Mouse (Mus musculus): ENCODE results near the gene Smoc2. TPM values are rescaled to one million over a fixed set of nuclear protein-coding genes. Genes with fewer than 3 reads are reported as not detected.
A peak's percentile ranks its signal among the peaks of the same experiment; 100 is the strongest.

Smoc2 gene
- total RNA-seq, 2 experiments from 2014 or later = 10.1 to 12.3 TPM

GRCm38 (mm10) chr17:14262217-14262616 lies 17.1 kb upstream of the Smoc2 start:
- DNase-seq (ENCODE audit: low spot score in 2 of 2) = no peak
- intact Hi-C loops (cut with DNase I) = no loop called here

GRCm38 (mm10) chr17:14268001-14268400 lies 11.3 kb upstream of the Smoc2 start:
- intact Hi-C loops (cut with DNase I) = no loop called here
- no peak for DNase-seq (ENCODE audit: low spot score in 2 of 2)

- DNase-seq (ENCODE audit: low spot score in 2 of 2) = no peak
- intact Hi-C loops (cut with DNase I) = no loop called here
Measured at GRCm38 (mm10) chr17:14273386-14273785, 5.9 kb upstream of the Smoc2 start.

- intact Hi-C loops (cut with DNase I) = no loop called here
- no peak for DNase-seq (ENCODE audit: low spot score in 2 of 2)
Measured at GRCm38 (mm10) chr17:14277310-14277709, 2.0 kb upstream of the Smoc2 start.

GRCm38 (mm10) chr17:14279966-14280300 lies 627 bp downstream of the Smoc2 start:
- DNase-seq (ENCODE audit: low spot score in 2 of 2) = no peak
- intact Hi-C loops (cut with DNase I) = no loop called here

- intact Hi-C loops (cut with DNase I) = no loop called here
- no peak for DNase-seq (ENCODE audit: low spot score in 2 of 2)
Measured at GRCm38 (mm10) chr17:14280425-14280833, 1.1 kb downstream of the Smoc2 start.

GRCm38 (mm10) chr17:14288015-14288616 lies 8.8 kb downstream of the Smoc2 start:
- intact Hi-C loops (cut with DNase I) = loop anchor here (1.0 to 5.0 kb wide), 3 partner anchors 55 to 619 kb away; no protein-coding TSS in a partner anchor
- peak; percentile 78 to 82 for DNase-seq (ENCODE audit: low spot score in 2 of 2)

GRCm38 (mm10) chr17:14293617-14294016 lies 14.3 kb downstream of the Smoc2 start:
- intact Hi-C loops (cut with DNase I) = no loop called here
- no peak for DNase-seq (ENCODE audit: low spot score in 2 of 2)

GRCm38 (mm10) chr17:14295146-14295545 lies 15.8 kb downstream of the Smoc2 start:
- intact Hi-C loops (cut with DNase I) = no loop called here

GRCm38 (mm10) chr17:14300361-14300760 lies 21.1 kb downstream of the Smoc2 start:
- intact Hi-C loops (cut with DNase I) = no loop called here
- DNase-seq (ENCODE audit: low spot score in 2 of 2) = no peak

More at GRCm38 (mm10) chr17:14295146-14295545, 15.8 kb downstream of the Smoc2 start:
- DNase-seq (ENCODE audit: low spot score in 2 of 2) = no peak

GRCm38 (mm10) chr17:14301491-14302344 lies 22.4 kb downstream of the Smoc2 start:
- DNase-seq (ENCODE audit: low spot score in 2 of 2) = no peak
- intact Hi-C loops (cut with DNase I) = no loop called here

GRCm38 (mm10) chr17:14302356-14302755 lies 23.1 kb downstream of the Smoc2 start:
- no peak for DNase-seq (ENCODE audit: low spot score in 2 of 2)
- intact Hi-C loops (cut with DNase I) = no loop called here

- intact Hi-C loops (cut with DNase I) = no loop called here
- DNase-seq (ENCODE audit: low spot score in 2 of 2) = no peak
Measured at GRCm38 (mm10) chr17:14303722-14304121, 24.4 kb downstream of the Smoc2 start.

- intact Hi-C loops (cut with DNase I) = no loop called here
- no peak for DNase-seq (ENCODE audit: low spot score in 2 of 2)
Measured at GRCm38 (mm10) chr17:14309884-14310283, 30.6 kb downstream of the Smoc2 start.

- peak in 1 of 2 experiments; percentile 73 for DNase-seq (ENCODE audit: low spot score in 2 of 2)
- intact Hi-C loops (cut with DNase I) = no loop called here
Measured at GRCm38 (mm10) chr17:14312440-14312839, 33.1 kb downstream of the Smoc2 start.

- no peak for DNase-seq (ENCODE audit: low spot score in 2 of 2)
- intact Hi-C loops (cut with DNase I) = no loop called here
Measured at GRCm38 (mm10) chr17:14314308-14314707, 35.0 kb downstream of the Smoc2 start.

GRCm38 (mm10) chr17:14316536-14316935 lies 37.2 kb downstream of the Smoc2 start:
- intact Hi-C loops (cut with DNase I) = no loop called here

GRCm38 (mm10) chr17:14317439-14317838 lies 38.1 kb downstream of the Smoc2 start:
- no peak for DNase-seq (ENCODE audit: low spot score in 2 of 2)
- intact Hi-C loops (cut with DNase I) = no loop called here

More at GRCm38 (mm10) chr17:14316536-14316935, 37.2 kb downstream of the Smoc2 start:
- DNase-seq (ENCODE audit: low spot score in 2 of 2) = no peak

GRCm38 (mm10) chr17:14326156-14326555 lies 46.9 kb downstream of the Smoc2 start:
- DNase-seq (ENCODE audit: low spot score in 2 of 2) = no peak
- intact Hi-C loops (cut with DNase I) = no loop called here

- DNase-seq (ENCODE audit: low spot score in 2 of 2) = no peak
- intact Hi-C loops (cut with DNase I) = no loop called here
Measured at GRCm38 (mm10) chr17:14328037-14328436, 48.7 kb downstream of the Smoc2 start.

- intact Hi-C loops (cut with DNase I) = no loop called here
- no peak for DNase-seq (ENCODE audit: low spot score in 2 of 2)
Measured at GRCm38 (mm10) chr17:14330498-14330897, 51.2 kb downstream of the Smoc2 start.
